Mouse (Mus musculus): ENCODE measurements around the gene Hmga2.
"Not testable (repeated sequence)": the region's sequence is repeated elsewhere in the genome, so short reads cannot be mapped to it uniquely, and the experiment has no call there.

The Hmga2 gene

GRCm38 (mm10) chr10:120384797-120385600 is 91.3 kb downstream of the Hmga2 start:
- DNase-seq (ENCODE audit: low read depth, low spot score), result no peak
- Histone ChIP-seq H3K36me3 (ENCODE audit: control insufficient read depth, insufficient read depth, low read length, poor library complexity, severe bottlenecking) (no peaks in the 10 kb centered on the region), H3K27me3 (ENCODE audit: control insufficient read depth, insufficient read depth, low read length, poor library complexity, severe bottlenecking) (no peaks in the 10 kb centered on the region)

- DNase-seq (ENCODE audit: low read depth, low spot score), result no peak
- Histone ChIP-seq H3K27me3 (ENCODE audit: control insufficient read depth, insufficient read depth, low read length, poor library complexity, severe bottlenecking) (no peaks in the 10 kb centered on the region), H3K36me3 (ENCODE audit: control insufficient read depth, insufficient read depth, low read length, poor library complexity, severe bottlenecking) (no peaks in the 10 kb centered on the region)
These were observed 92.2 kb downstream of the Hmga2 start for GRCm38 (mm10) chr10:120384040-120384439.

- Histone ChIP-seq H3K36me3 (ENCODE audit: control insufficient read depth, insufficient read depth, low read length, poor library complexity, severe bottlenecking) (no peaks in the 10 kb centered on the region), H3K27me3 (ENCODE audit: control insufficient read depth, insufficient read depth, low read length, poor library complexity, severe bottlenecking) (no peaks in the 10 kb centered on the region)
- no peak for DNase-seq (ENCODE audit: low read depth, low spot score)
These were observed 98.5 kb downstream of the Hmga2 start for GRCm38 (mm10) chr10:120377795-120378194.

GRCm38 (mm10) chr10:120377327-120377752 is 98.9 kb downstream of the Hmga2 start:
- Histone ChIP-seq H3K36me3 (ENCODE audit: control insufficient read depth, insufficient read depth, low read length, poor library complexity, severe bottlenecking) (no peaks in the 10 kb centered on the region), H3K27me3 (ENCODE audit: control insufficient read depth, insufficient read depth, low read length, poor library complexity, severe bottlenecking) (no peaks in the 10 kb centered on the region)
- peak; percentile 3 for DNase-seq (ENCODE audit: low read depth, low spot score)

- Histone ChIP-seq H3K27me3 (ENCODE audit: control insufficient read depth, insufficient read depth, low read length, poor library complexity, severe bottlenecking) (no peaks in the 10 kb centered on the region), H3K36me3 (ENCODE audit: control insufficient read depth, insufficient read depth, low read length, poor library complexity, severe bottlenecking) (no peaks in the 10 kb centered on the region)
- no peak for DNase-seq (ENCODE audit: low read depth, low spot score)
These were observed 100.8 kb downstream of the Hmga2 start for GRCm38 (mm10) chr10:120375438-120375837.

GRCm38 (mm10) chr10:120371215-120371614 is 105.1 kb downstream of the Hmga2 start:
- Histone ChIP-seq H3K27me3 (ENCODE audit: control insufficient read depth, insufficient read depth, low read length, poor library complexity, severe bottlenecking) (no peaks in the 10 kb centered on the region), H3K36me3 (ENCODE audit: control insufficient read depth, insufficient read depth, low read length, poor library complexity, severe bottlenecking) (no peaks in the 10 kb centered on the region)
- DNase-seq (ENCODE audit: low read depth, low spot score), result no peak

GRCm38 (mm10) chr10:120369187-120369805 is 107.0 kb downstream of the Hmga2 start:
- Histone ChIP-seq H3K36me3 (ENCODE audit: control insufficient read depth, insufficient read depth, low read length, poor library complexity, severe bottlenecking) (no peaks in the 10 kb centered on the region), H3K27me3 (ENCODE audit: control insufficient read depth, insufficient read depth, low read length, poor library complexity, severe bottlenecking) (no peaks in the 10 kb centered on the region)
- no peak for DNase-seq (ENCODE audit: low read depth, low spot score)

- peak; percentile 3 for DNase-seq (ENCODE audit: low read depth, low spot score)
- not testable (repeated sequence) for H3K36me3 ChIP-seq (ENCODE audit: control insufficient read depth, insufficient read depth, low read length, poor library complexity, severe bottlenecking); H3K27me3 ChIP-seq (ENCODE audit: control insufficient read depth, insufficient read depth, low read length, poor library complexity, severe bottlenecking)
These were observed 110.1 kb downstream of the Hmga2 start for GRCm38 (mm10) chr10:120366173-120366592.

- no peaks in the 10 kb centered on the region for H3K27me3 ChIP-seq (ENCODE audit: control insufficient read depth, insufficient read depth, low read length, poor library complexity, severe bottlenecking)
- no peak for DNase-seq (ENCODE audit: low read depth, low spot score)
- H3K36me3 ChIP-seq (ENCODE audit: control insufficient read depth, insufficient read depth, low read length, poor library complexity, severe bottlenecking), result no peaks in the 10 kb centered on the region
These were observed 110.7 kb downstream of the Hmga2 start for GRCm38 (mm10) chr10:120365380-120366172.

- Histone ChIP-seq H3K36me3 (ENCODE audit: control insufficient read depth, insufficient read depth, low read length, poor library complexity, severe bottlenecking) (no peaks in the 10 kb centered on the region), H3K27me3 (ENCODE audit: control insufficient read depth, insufficient read depth, low read length, poor library complexity, severe bottlenecking) (no peaks in the 10 kb centered on the region)
- no peak for DNase-seq (ENCODE audit: low read depth, low spot score)
These were observed 112.2 kb downstream of the Hmga2 start for GRCm38 (mm10) chr10:120363983-120364582.

GRCm38 (mm10) chr10:120363298-120363982 is 112.8 kb downstream of the Hmga2 start:
- H3K27me3 ChIP-seq (ENCODE audit: control insufficient read depth, insufficient read depth, low read length, poor library complexity, severe bottlenecking); DNase-seq (ENCODE audit: low read depth, low spot score); H3K36me3 ChIP-seq (ENCODE audit: control insufficient read depth, insufficient read depth, low read length, poor library complexity, severe bottlenecking): not testable (repeated sequence)

GRCm38 (mm10) chr10:120354523-120355030 is 121.7 kb downstream of the Hmga2 start:
- no peaks in the 10 kb centered on the region for H3K36me3 ChIP-seq (ENCODE audit: control insufficient read depth, insufficient read depth, low read length, poor library complexity, severe bottlenecking)
- no peak for DNase-seq (ENCODE audit: low read depth, low spot score)
- no peaks in the 10 kb centered on the region for H3K27me3 ChIP-seq (ENCODE audit: control insufficient read depth, insufficient read depth, low read length, poor library complexity, severe bottlenecking)

- DNase-seq (ENCODE audit: low read depth, low spot score), result no peak
- Histone ChIP-seq H3K27me3 (ENCODE audit: control insufficient read depth, insufficient read depth, low read length, poor library complexity, severe bottlenecking) (no peaks in the 10 kb centered on the region), H3K36me3 (ENCODE audit: control insufficient read depth, insufficient read depth, low read length, poor library complexity, severe bottlenecking) (no peaks in the 10 kb centered on the region)
These were observed 130.9 kb downstream of the Hmga2 start for GRCm38 (mm10) chr10:120345325-120345724.
